Mouse (Mus musculus): Measurements from ENCODE around the gene Gm10644.

The Gm10644 gene

DNA sequence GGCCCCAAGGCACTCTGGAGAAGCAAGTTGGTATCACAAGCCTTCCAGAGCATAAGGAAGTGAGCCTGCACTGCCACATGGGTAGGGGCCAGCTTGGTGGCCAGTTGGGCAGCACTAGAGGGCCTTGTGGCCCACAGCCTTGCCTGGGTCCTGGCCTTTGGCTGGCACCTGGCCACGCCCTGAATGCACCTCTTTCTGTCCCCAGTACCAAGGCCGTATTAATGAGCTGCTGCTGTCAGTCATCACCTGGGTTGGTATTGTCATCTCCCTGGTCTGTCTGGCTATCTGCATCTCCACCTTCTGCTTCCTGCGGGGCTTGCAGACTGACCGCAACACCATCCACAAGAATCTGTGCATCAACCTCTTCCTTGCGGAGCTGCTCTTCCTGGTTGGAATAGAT is 20.8 kb downstream of the Gm10644 start:
- peak in 1 of 2 experiments; percentile 19 for DNase-seq

DNA sequence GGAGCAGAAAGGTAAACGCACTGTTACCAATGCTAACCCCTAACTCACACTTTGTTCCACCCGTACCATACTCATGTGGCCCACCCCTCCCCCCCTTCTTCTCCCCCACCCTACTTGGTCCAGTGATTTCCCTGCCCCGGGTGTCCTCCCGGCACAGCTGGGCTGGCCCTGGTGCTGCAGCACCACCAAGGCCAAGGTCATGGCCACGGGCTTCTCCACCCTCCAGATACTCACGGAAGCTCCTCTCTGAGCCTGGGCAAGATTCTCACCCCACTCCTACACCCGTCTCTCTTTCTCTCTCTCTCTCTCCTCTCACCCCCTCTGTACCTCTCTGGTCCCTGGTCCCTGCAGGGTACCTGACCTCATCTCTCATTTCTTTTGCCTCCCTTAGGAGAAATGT is 28.7 kb downstream of the Gm10644 start:
- peak in 1 of 2 experiments; percentile 10 for DNase-seq

- no peak for DNase-seq
These were observed 30.4 kb downstream of the Gm10644 start for GRCm38 (mm10) chr8:83924585-83924984.

DNA sequence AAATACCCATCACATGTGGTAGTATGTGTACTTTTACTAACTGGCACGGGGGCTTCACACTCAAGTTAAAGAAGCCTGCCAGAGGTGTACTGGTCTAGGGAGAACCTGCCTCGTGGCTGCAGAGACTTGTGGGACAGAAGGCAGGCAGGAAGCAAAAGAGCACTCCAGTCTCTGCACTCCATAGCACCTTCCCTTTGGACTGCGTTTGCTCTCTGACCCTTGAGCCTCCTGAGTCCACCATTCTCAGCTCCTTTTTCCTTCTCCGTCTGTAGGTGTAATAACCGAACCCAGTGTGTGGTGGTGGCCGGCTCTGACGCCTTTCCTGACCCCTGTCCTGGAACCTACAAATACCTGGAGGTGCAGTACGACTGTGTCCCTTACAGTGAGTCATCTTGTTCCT is 32.3 kb downstream of the Gm10644 start:
- no peak for DNase-seq

GRCm38 (mm10) chr8:83921558-83921957 is 33.4 kb downstream of the Gm10644 start:
- peak in 1 of 2 experiments; percentile 86 for DNase-seq

GRCm38 (mm10) chr8:83917566-83917965 is 37.4 kb downstream of the Gm10644 start:
- no peak for DNase-seq

- DNase-seq, result no peak
These were observed 39.0 kb downstream of the Gm10644 start for GRCm38 (mm10) chr8:83916015-83916414.

GRCm38 (mm10) chr8:83914860-83915259 is 40.1 kb downstream of the Gm10644 start:
- DNase-seq, result peak; percentile 38 to 50

DNA sequence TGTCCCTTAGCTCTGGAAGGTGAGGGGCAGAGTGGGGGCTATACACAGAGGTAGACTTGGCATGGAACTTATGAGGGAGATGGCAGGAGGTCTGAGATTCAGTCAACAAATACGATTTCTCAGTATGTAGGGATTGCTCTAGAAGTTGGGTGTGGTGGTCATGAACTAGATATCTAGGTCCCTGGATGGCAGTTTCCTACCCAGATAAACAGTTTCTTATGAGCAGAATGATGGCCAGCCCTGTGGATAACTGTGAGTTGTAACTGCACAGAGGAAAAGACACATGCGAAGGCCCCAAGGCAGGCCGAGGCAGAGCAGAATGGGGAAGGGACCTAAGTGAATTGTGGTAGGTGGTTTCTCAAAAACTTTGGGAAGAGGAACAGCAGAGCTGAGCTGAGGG is 40.8 kb downstream of the Gm10644 start:
- no peak for DNase-seq

- peak; percentile 58 to 75 for DNase-seq
These were observed 42.9 kb downstream of the Gm10644 start for GRCm38 (mm10) chr8:83911809-83912731.

GRCm38 (mm10) chr8:83909311-83909710 is 45.7 kb downstream of the Gm10644 start:
- DNase-seq, result no peak

DNA sequence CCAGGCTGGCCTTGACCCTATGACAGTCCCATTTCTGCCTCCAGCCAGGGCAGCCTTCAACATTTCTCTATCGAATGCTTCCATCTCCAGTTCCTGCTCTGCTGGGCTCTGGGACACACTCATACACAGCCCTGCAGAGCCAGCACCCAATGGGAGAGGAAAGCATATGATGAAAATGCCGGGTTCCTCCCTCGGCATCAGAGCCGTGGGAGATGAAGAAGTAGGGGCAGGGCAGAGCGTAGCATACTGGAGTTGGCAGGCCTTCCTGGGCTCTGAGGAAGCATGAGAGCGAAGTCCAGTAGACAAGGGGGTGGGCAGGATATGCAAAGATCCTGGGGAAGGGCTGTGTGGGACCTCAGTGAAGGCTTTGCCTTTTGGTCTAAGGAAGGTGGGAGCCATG is 46.4 kb downstream of the Gm10644 start:
- no peak for DNase-seq

- peak; percentile 49 to 52 for DNase-seq
These were observed 51.9 kb downstream of the Gm10644 start for GRCm38 (mm10) chr8:83902961-83903666.

DNA sequence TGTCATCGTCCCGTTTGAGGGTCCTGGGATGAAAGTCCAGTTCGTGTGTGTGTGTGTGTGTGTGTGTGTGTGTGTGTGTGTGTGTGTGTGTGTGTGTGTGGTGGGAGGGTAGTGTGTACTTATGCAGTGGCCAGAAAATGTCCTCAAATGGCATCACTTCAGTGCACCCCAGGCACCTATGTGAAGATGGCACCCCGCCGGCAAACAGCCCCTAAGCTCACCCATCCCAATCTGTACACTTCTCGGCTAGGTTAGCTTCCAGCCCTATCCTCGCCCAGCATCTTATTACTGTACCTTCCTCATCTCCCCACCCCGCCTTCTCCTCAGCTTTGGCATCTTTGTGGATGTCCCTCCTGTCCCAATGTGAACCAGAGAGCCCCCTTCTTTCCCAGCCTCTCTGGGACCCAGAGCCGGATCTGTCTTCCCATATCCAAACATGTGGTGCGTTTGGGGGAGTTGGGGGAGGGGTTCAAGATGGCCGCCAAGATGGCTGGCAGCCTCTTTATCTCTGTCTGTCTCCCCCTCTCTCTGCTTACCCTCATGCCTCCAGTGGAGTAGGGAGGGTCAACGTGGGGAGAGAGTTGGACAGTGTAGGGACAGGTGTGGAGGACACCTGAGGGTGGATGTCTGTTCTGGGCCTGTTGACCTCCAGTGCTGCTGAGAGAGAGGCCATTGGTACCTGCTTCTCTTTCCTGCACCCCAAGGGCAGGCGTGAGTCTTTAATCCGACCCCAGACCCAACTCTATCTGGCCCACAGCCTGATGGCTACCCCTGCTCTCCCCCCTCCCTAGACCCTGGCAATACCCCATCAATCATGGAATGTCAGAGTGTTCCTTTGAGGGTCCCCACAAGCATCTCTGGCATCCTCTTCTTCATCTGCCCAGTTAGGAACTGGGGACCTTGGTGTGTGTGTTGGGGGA is 53.2 kb downstream of the Gm10644 start:
- DNase-seq, result no peak

- peak; percentile 39 to 60 for DNase-seq
These were observed 54.1 kb downstream of the Gm10644 start for GRCm38 (mm10) chr8:83900957-83901270.

- no peak for DNase-seq
These were observed 54.6 kb downstream of the Gm10644 start for GRCm38 (mm10) chr8:83900266-83900956.

GRCm38 (mm10) chr8:83899363-83900252 is 55.4 kb downstream of the Gm10644 start, which contains the start of gene Adgrl1:
TSS of gene Adgrl1 (plus strand) at chr8:83900105.
- DNase-seq, result peak; percentile 93 to 97

DNA sequence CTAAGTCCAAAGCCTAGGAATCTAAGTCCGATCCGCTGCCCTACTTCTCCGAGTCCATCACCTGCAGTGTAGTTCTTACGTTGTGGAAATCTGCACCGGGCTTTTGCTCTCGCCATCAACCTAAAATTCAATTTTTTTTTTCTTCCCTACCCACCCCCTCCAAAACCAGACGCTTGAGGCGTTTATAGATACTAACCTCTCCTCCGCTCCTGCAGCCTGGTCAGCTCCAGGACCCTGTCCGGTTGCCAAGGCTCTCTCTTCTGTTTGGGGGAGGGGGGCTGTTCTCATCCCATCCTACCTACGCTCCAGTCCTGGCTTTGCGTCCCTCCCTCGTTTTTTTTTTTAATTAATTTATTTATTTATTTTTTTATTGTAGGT is 56.0 kb downstream of the Gm10644 start:
- peak; percentile 73 to 84 for DNase-seq

DNA sequence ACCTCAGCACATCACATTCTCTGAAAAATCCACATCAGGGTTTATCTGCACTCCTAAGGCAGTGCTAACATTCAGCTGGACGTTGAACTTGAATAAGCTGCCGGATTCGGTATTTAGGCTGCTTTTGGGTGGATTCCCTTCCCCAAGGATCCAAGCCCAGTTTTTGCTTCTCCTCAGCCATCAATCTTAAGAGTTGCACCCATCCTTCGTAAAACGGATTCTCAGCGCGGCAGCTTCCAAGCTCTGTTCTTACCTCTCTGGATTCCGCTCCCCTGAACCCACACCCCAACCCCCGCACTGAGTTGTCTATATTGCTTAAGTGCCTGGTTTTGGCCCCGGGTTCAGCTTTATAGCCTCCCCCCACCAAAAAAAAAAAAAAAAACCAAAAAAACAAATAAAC is 56.5 kb downstream of the Gm10644 start:
- DNase-seq, result peak; percentile 33 to 39

DNA sequence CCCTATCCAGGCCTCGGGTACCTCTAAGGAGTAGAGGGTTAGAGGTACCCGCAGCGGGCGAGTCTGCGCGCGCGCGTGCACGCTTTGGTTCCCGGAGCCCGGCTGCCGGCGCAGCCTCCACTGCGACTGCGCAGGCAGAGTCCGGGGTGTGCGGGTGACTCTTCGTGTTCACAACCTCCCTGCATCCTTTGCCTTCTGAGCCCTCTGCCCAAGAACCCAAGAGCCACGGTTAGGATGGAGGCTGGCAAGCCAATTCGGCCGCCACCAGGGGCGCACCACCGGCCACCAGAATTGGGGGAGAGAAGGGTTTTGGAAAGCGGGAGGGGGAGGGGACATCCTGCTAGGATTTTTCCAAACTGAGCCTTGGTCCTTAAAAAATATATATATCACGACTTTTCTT is 57.8 kb downstream of the Gm10644 start:
- peak; percentile 71 to 75 for DNase-seq

DNA sequence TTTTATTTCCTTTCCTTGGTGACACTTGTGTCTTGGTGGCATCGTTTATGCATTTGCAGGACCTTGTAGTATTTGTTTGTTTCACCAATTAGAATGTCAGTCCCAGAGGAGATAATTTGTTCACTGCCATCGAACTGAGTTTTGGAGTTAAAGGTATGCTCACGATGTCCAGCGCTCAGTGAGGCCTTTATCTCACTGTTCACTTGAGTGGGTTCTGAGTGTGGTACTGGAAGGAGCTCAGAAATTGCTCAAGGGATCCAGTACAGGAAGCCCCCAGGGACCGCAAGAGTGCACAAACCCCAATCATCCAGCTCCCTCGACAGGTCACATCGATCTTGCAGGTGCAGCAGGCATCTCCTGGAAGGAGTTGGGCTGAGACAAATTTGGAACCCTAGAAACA is 58.5 kb downstream of the Gm10644 start:
- DNase-seq, result no peak

All from lung, postnatal 4 days (tissue).